Mouse (Mus musculus): Measurements from ENCODE around the gene Zdhhc7.

Gene Zdhhc7

GRCm38 (mm10) chr8:120114315-120114841 lies 13.1 kb upstream of the Zdhhc7 start:
- DNase-seq (ENCODE audit: low read depth, low spot score), result peak; percentile 71

GRCm38 (mm10) chr8:120113758-120114255 lies 12.5 kb upstream of the Zdhhc7 start, which contains the start of gene 6430548M08Rik:
Gene 6430548M08Rik, plus strand, starts transcription at chr8:120114152.
- peak; percentile 100 for DNase-seq (ENCODE audit: low read depth, low spot score)

GRCm38 (mm10) chr8:120113306-120113705 lies 12.0 kb upstream of the Zdhhc7 start:
- DNase-seq (ENCODE audit: low read depth, low spot score), result no peak

GRCm38 (mm10) chr8:120112535-120112934 lies 11.3 kb upstream of the Zdhhc7 start:
- no peak for DNase-seq (ENCODE audit: low read depth, low spot score)

GRCm38 (mm10) chr8:120111382-120111781 lies 10.1 kb upstream of the Zdhhc7 start:
- no peak for DNase-seq (ENCODE audit: low read depth, low spot score)

- DNase-seq (ENCODE audit: low read depth, low spot score), result no peak
Observed at GRCm38 (mm10) chr8:120110966-120111365, 9.7 kb upstream of the Zdhhc7 start.

GRCm38 (mm10) chr8:120109149-120109548 lies 7.9 kb upstream of the Zdhhc7 start:
- no peak for DNase-seq (ENCODE audit: low read depth, low spot score)

GRCm38 (mm10) chr8:120104721-120105272 lies 3.5 kb upstream of the Zdhhc7 start:
- DNase-seq (ENCODE audit: low read depth, low spot score), result peak; percentile 74

GRCm38 (mm10) chr8:120103916-120104315 lies 2.6 kb upstream of the Zdhhc7 start:
- DNase-seq (ENCODE audit: low read depth, low spot score), result no peak

- DNase-seq (ENCODE audit: low read depth, low spot score), result peak; percentile 28
Observed at GRCm38 (mm10) chr8:120100388-120101067, 754 bp downstream of the Zdhhc7 start.

- peak; percentile 45 for DNase-seq (ENCODE audit: low read depth, low spot score)
Observed at GRCm38 (mm10) chr8:120096486-120096885, 4.8 kb downstream of the Zdhhc7 start.

- no peak for DNase-seq (ENCODE audit: low read depth, low spot score)
Observed at GRCm38 (mm10) chr8:120094801-120095200, 6.5 kb downstream of the Zdhhc7 start.

- no peak for DNase-seq (ENCODE audit: low read depth, low spot score)
Observed at GRCm38 (mm10) chr8:120093103-120093502, 8.2 kb downstream of the Zdhhc7 start.

- no peak for DNase-seq (ENCODE audit: low read depth, low spot score)
Observed at GRCm38 (mm10) chr8:120091032-120091431, 10.2 kb downstream of the Zdhhc7 start.

- DNase-seq (ENCODE audit: low read depth, low spot score), result no peak
Observed at GRCm38 (mm10) chr8:120089511-120089910, 11.8 kb downstream of the Zdhhc7 start.

GRCm38 (mm10) chr8:120084783-120085182 lies 16.5 kb downstream of the Zdhhc7 start:
- no peak for DNase-seq (ENCODE audit: low read depth, low spot score)

- no peak for DNase-seq (ENCODE audit: low read depth, low spot score)
Observed at GRCm38 (mm10) chr8:120083261-120083660, 18.0 kb downstream of the Zdhhc7 start.

GRCm38 (mm10) chr8:120079361-120079760 lies 21.9 kb downstream of the Zdhhc7 start:
- DNase-seq (ENCODE audit: low read depth, low spot score), result peak; percentile 43

GRCm38 (mm10) chr8:120078080-120078479 lies 23.2 kb downstream of the Zdhhc7 start:
- DNase-seq (ENCODE audit: low read depth, low spot score), result peak; percentile 84

GRCm38 (mm10) chr8:120075347-120075746 lies 25.9 kb downstream of the Zdhhc7 start:
- DNase-seq (ENCODE audit: low read depth, low spot score), result no peak

GRCm38 (mm10) chr8:120074516-120074915 lies 26.8 kb downstream of the Zdhhc7 start:
- DNase-seq (ENCODE audit: low read depth, low spot score), result no peak

- no peak for DNase-seq (ENCODE audit: low read depth, low spot score)
Observed at GRCm38 (mm10) chr8:120072827-120073226, 28.5 kb downstream of the Zdhhc7 start.

GRCm38 (mm10) chr8:120072259-120072658 lies 29.0 kb downstream of the Zdhhc7 start:
- no peak for DNase-seq (ENCODE audit: low read depth, low spot score)

Measured in ZHBTc4 (cell line).